Mouse (Mus musculus): ENCODE measurements around the gene Gemin8.

Gene Gemin8

DNA sequence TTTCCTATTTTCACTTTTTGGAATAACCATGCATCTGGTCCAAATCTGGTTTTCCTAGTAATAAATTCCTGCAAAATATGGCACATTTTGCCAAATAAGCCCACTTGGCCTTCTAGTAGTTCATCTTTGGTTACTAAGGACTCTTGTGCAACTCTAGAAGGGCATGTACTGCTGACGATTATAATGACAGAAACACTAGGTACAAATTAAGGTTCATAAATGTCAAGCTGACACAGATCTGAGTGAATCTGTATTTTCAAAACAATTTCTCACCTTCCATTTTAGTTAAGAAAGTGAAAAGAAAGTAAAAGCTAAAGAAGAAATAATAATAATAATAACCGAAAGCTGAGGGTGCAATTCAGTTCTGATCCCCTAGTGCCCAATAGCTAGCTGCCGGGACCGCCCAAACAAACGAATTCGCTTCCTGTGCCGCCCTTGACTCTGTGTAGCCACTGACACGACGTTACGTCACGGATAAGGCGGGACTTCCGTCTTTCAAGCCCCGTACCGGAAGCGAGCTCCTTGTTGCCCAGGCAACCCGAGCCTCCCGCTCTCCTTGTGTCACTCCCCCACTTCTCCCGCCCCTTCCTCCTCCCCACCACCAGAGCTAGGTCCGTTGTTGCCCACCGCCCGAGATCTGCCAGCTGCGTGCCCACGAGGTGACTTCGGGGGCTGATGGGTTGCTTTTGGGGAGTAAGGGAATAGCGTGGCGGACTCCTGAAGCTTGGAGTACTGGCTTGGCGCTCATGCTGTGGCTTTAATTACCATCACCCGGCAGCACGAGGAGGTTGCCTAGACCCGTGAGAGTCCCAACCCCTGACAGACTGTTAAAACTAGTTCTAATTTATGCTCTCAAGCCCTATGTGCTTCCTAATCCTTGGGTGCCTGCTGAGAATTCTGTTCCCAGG is at the start of gene Gemin8:
Gene Gemin8, plus strand, starts transcription at position 563 of the 908 bp plus-strand sequence.
- in situ Hi-C loops (cut with MboI; ENCODE audit: low pct_unique_long_range_greater_than_20kb in 1 of 2, low sequenced_read_pairs in 2 of 2, unreplicated experiment in 1 of 2): loop anchor here (25.0 kb wide), 1 partner anchor 192 kb away; no protein-coding TSS in a partner anchor

DNA sequence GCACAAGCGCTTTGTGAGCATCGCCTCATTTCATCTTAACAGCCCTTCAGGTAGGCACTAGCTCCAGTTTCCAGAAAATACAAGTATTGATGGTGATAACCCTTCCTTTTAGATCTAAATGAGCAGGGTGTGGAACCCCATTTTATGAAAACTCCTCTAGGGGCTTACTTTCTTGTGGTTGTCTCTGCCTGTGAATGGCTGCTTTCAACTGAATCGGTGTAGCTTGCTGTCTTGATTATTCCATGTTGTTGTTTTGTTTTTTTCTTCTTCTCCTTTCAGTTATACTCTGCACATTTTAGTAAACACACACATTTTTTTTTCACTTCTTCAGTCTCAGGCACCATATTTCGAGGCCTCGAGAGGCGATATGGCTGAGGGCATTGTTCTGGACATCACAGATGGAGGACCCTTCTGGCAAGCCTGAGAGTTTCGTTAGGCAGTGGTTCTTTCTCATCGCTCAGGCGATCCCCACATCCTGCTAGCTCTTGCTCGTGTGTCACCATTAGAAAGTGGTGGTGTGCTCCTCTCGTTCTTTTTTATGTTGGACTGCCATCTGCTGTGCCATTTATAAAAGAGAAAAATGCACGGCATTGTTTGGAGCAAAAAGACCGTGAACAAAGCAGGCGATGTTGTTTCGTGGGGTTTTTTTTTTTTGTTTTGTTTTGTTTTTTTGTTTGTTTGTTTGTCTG is 23.0 kb upstream of the Gemin8 start:
- in situ Hi-C loops (cut with MboI; ENCODE audit: low pct_unique_long_range_greater_than_20kb in 1 of 2, low sequenced_read_pairs in 2 of 2, unreplicated experiment in 1 of 2): no loop called here

GRCm38 (mm10) chrX:166162773-166163172 is 7.5 kb upstream of the Gemin8 start:
- in situ Hi-C loops (cut with MboI; ENCODE audit: low pct_unique_long_range_greater_than_20kb in 1 of 2, low sequenced_read_pairs in 2 of 2, unreplicated experiment in 1 of 2): loop anchor here (25.0 kb wide), 1 partner anchor 200 kb away; no protein-coding TSS in a partner anchor

DNA sequence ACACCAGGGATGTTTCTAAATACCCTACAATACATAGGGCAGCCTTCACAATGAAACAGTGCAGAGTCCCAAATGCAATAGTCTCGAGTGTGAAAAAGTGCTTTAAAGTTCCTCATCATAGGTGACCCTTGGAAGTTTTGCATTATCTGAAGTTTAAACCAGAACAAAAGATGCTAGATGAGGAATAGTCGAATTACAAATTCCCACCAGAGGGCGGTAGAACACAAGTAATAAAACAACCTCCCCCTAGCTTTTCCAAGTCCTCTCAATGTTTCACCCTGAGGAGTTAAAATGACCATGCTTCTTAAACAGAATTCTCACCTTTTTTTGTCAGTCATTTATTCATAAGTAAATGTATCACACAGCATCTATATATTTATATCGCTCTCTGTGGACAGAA is 2.9 kb upstream of the Gemin8 start:
- in situ Hi-C loops (cut with MboI; ENCODE audit: low pct_unique_long_range_greater_than_20kb in 1 of 2, low sequenced_read_pairs in 2 of 2, unreplicated experiment in 1 of 2): loop anchor here (25.0 kb wide), 1 partner anchor 195 kb away; no protein-coding TSS in a partner anchor

- in situ Hi-C loops (cut with MboI; ENCODE audit: low pct_unique_long_range_greater_than_20kb in 1 of 2, low sequenced_read_pairs in 2 of 2, unreplicated experiment in 1 of 2): loop anchor here (25.0 kb wide), 1 partner anchor 194 kb away; no protein-coding TSS in a partner anchor
These were observed 2.3 kb upstream of the Gemin8 start for GRCm38 (mm10) chrX:166167923-166168322.

DNA sequence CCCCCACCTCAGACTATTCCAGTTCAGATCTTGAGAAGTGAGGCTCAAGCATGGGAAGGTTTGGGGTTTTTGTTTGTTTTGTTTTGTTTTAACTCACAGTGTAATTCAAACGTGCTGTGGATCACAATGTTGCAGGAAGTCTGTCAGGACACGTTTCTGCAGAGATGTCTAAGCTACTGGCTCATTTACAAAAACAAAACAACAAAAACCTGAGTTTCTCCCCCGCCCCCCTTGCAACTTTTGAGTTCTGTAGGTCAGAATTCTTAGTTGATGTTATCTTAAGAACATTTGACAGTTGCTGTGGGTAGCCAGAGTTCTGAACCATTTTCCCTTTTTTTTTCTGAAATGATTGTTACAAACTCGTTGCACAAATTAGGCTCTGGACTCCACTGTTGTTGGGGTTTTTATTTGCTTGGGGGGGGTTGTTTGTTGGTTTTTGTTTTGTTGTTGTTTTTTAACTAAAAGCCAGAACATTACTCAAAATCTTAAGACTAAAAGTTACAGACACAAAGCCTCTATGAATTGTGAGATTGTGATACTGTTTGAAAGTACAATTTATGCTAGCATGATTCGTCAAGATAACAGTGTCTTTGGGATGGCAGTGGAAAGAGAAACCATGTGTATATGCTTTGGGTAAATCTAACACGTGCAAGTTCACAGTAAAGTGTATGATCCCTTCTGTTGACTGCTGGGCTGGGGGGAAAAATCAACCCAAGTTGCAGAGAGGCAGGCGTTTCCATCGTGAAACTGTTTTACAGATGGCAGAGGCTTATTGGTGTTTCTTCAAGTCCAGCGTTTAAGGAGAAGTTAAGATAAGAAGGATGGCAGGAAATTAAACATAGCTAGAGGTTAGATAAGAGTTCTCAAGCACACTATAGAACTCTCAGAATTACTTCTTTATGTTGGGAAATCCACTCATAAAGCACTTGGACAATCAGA is 815 bp downstream of the Gemin8 start:
- in situ Hi-C loops (cut with MboI; ENCODE audit: low pct_unique_long_range_greater_than_20kb in 1 of 2, low sequenced_read_pairs in 2 of 2, unreplicated experiment in 1 of 2): loop anchor here (25.0 kb wide), 1 partner anchor 191 kb away; no protein-coding TSS in a partner anchor

GRCm38 (mm10) chrX:166172041-166172440 is 1.8 kb downstream of the Gemin8 start:
- in situ Hi-C loops (cut with MboI; ENCODE audit: low pct_unique_long_range_greater_than_20kb in 1 of 2, low sequenced_read_pairs in 2 of 2, unreplicated experiment in 1 of 2): loop anchor here (25.0 kb wide), 1 partner anchor 190 kb away; no protein-coding TSS in a partner anchor

- in situ Hi-C loops (cut with MboI; ENCODE audit: low pct_unique_long_range_greater_than_20kb in 1 of 2, low sequenced_read_pairs in 2 of 2, unreplicated experiment in 1 of 2): loop anchor here (25.0 kb wide), 1 partner anchor 190 kb away; no protein-coding TSS in a partner anchor
These were observed 2.4 kb downstream of the Gemin8 start for GRCm38 (mm10) chrX:166172661-166173060.

DNA sequence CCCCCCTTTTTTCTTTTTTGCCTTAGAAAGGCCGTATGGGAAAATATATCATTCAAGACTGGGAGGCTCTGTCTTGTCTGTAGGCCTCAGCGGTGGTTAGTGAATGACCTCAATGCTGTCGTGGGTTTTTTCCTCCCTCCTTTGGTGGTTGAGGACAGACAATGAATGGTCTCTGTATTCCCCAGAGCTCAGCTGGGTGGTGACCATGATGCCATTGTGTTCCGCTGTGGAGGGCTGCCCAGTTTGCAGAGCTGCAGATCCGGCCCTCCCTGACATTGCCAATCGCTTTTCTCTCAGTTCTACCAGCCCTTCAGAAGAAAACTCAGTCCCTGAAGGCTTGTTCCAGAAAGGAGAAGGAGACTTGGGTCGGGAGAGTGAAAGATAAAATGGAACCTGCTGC is 3.5 kb downstream of the Gemin8 start:
- in situ Hi-C loops (cut with MboI; ENCODE audit: low pct_unique_long_range_greater_than_20kb in 1 of 2, low sequenced_read_pairs in 2 of 2, unreplicated experiment in 1 of 2): loop anchor here (25.0 kb wide), 1 partner anchor 189 kb away; no protein-coding TSS in a partner anchor

DNA sequence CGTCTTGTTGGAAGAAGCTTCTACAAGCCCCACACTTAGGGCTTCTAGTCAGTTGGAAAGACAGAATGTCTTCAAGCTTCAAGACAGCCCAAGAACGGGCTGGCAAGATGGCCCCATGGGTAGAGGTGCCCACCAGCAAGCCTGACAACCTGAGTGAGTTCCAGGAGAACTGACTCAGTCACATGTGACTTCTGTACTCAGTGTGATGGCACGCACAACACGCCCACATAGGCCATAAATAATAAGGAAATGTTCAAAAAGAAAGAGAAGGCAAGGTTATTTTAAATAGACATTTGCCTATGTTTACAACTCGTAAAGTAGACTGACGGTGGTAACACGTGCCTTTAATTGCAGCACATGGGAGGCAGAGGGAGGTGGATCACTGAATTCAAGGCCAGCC is 7.7 kb downstream of the Gemin8 start:
- in situ Hi-C loops (cut with MboI; ENCODE audit: low pct_unique_long_range_greater_than_20kb in 1 of 2, low sequenced_read_pairs in 2 of 2, unreplicated experiment in 1 of 2): no loop called here

DNA sequence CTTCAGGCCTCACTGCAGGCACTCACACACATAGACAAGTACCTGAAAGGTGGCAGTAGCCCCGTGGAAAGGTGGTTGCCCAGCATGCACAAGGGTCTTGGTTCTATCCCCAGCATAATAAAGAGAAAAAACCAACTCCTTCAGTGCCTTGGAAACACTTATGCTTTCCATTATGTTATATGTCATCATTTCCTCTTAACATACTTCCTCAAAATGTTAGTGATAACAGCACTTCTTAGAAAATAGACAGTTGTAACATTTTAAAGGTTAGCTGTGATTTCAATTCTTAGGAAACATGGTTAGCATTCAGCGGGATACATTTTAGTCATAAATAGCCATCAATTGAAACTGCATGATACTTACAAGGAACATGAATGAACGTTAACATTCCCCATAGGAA is 12.8 kb downstream of the Gemin8 start:
- in situ Hi-C loops (cut with MboI; ENCODE audit: low pct_unique_long_range_greater_than_20kb in 1 of 2, low sequenced_read_pairs in 2 of 2, unreplicated experiment in 1 of 2): loop anchor here in 1 of 2 experiments (10.0 kb wide), 1 partner anchor 472 kb away; no protein-coding TSS in a partner anchor

DNA sequence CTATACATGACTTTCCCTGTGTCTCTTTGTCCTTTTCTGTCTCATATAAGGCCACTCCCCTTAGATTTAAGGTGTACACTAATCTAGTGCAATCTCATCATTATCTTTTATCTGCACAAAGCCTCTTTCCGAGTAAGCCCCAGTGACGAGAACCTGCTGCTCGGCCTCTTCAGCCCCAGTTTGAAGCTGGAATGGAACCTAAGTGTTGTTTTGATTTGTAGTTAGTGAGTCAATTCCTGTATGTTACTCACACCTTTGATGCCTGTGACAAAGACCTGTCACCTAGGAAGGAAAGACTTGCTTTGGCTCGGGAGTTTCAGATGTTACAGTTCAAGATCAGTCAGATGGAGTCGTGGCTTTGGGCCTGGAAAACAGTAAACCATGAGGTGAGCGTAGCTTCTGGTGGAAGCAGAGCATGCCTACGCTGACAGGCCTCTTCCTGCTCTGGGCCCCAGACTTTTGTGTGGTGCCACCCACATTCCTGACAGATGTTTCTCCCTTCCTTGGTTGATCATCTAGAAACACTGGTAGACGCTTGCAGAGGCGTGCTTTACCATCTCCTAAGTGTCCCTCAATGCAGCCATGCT is 15.2 kb downstream of the Gemin8 start:
- in situ Hi-C loops (cut with MboI; ENCODE audit: low pct_unique_long_range_greater_than_20kb in 1 of 2, low sequenced_read_pairs in 2 of 2, unreplicated experiment in 1 of 2): loop anchor here in 1 of 2 experiments (10.0 kb wide), 1 partner anchor 469 kb away; no protein-coding TSS in a partner anchor

GRCm38 (mm10) chrX:166187803-166188202 is 17.5 kb downstream of the Gemin8 start:
- in situ Hi-C loops (cut with MboI; ENCODE audit: low pct_unique_long_range_greater_than_20kb in 1 of 2, low sequenced_read_pairs in 2 of 2, unreplicated experiment in 1 of 2): loop anchor here in 1 of 2 experiments (10.0 kb wide), 1 partner anchor 467 kb away; no protein-coding TSS in a partner anchor

- in situ Hi-C loops (cut with MboI; ENCODE audit: low pct_unique_long_range_greater_than_20kb in 1 of 2, low sequenced_read_pairs in 2 of 2, unreplicated experiment in 1 of 2): no loop called here
These were observed 26.1 kb downstream of the Gemin8 start for GRCm38 (mm10) chrX:166196327-166196726.

- in situ Hi-C loops (cut with MboI; ENCODE audit: low pct_unique_long_range_greater_than_20kb in 1 of 2, low sequenced_read_pairs in 2 of 2, unreplicated experiment in 1 of 2): no loop called here
These were observed 28.0 kb downstream of the Gemin8 start for GRCm38 (mm10) chrX:166198266-166198665.

- in situ Hi-C loops (cut with MboI; ENCODE audit: low pct_unique_long_range_greater_than_20kb in 1 of 2, low sequenced_read_pairs in 2 of 2, unreplicated experiment in 1 of 2): no loop called here
These were observed 29.6 kb downstream of the Gemin8 start for GRCm38 (mm10) chrX:166199812-166200211.

DNA sequence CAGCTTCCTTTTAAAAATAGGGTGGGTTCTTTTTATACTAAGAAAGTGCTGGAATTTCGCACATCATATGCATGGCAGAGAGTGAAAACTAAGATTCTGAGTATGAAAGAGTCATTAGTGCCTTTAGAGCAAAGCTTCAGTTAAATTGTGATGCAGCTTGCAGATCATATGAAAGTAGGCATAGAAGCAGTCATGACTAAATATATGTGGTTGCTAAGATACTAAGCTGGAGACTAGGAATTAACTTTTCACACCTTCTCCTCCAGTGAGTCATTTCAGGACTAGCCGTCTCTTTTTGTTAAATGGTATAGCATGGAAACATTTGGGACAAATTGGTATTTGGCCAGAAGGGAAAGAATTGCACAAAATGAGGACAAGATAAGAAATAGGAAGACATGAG is 44.3 kb downstream of the Gemin8 start:
- in situ Hi-C loops (cut with MboI; ENCODE audit: low pct_unique_long_range_greater_than_20kb in 1 of 2, low sequenced_read_pairs in 2 of 2, unreplicated experiment in 1 of 2): no loop called here

Data from mouse embryonic stem cell (cell line).